Mouse (Mus musculus) megakaryocyte-erythroid progenitor cell, adult 5-6 weeks (primary cell): Measurements from ENCODE around the gene Heatr5a. TPM values are rescaled to one million over a fixed set of nuclear protein-coding genes. Genes with fewer than 3 reads are reported as not detected.

ENCODE experiments used
- ATAC-seq: replicated peaks from 2 replicates; pipeline ENCODE4 v1.8.0; 2016; ENCODE audit warnings: mild to moderate bottlenecking, inconsistent platforms; ENCODE audit not compliant: severe bottlenecking, poor library complexity, low FRiP score, low TSS enrichment
- total RNA-seq, 2 experiments: library from RNA; stranded (forward) in 1 of 2; stranded (reverse) in 1 of 2; fragments of 200-1000, 215-1000 nt in 1 of 2; fragments of >200 nt in 1 of 2; fragmentation: Nextera tagmentation in 1 of 2; gene quantifications; 2 replicates each; pipeline ENCODE4 v1.2.3; 2014 to 2017

The Heatr5a gene
- total RNA-seq, 2 experiments from 2014 or later: 54.3 to 76.2 TPM

- ATAC-seq: peak; percentile 41
These were observed 115.7 kb downstream of the Heatr5a start for GRCm38 (mm10) chr12:51855453-51855852.

GRCm38 (mm10) chr12:51851617-51852016 is 119.5 kb downstream of the Heatr5a start:
- peak; percentile 50 for ATAC-seq

- peak; percentile 31 for ATAC-seq
These were observed 120.0 kb downstream of the Heatr5a start for GRCm38 (mm10) chr12:51851155-51851554.

- ATAC-seq: no peak
These were observed 120.8 kb downstream of the Heatr5a start for GRCm38 (mm10) chr12:51850339-51850738.

- peak; percentile 67 for ATAC-seq
These were observed 121.2 kb downstream of the Heatr5a start for GRCm38 (mm10) chr12:51849902-51850301.

GRCm38 (mm10) chr12:51847953-51848680 is 123.0 kb downstream of the Heatr5a start:
- no peak for ATAC-seq

GRCm38 (mm10) chr12:51845261-51845660 is 125.9 kb downstream of the Heatr5a start:
- no peak for ATAC-seq

- ATAC-seq: peak; percentile 96
These were observed 126.3 kb downstream of the Heatr5a start for GRCm38 (mm10) chr12:51844771-51845256.

GRCm38 (mm10) chr12:51843576-51844520 is 127.3 kb downstream of the Heatr5a start:
- no peak for ATAC-seq

GRCm38 (mm10) chr12:51842081-51842864 is 128.8 kb downstream of the Heatr5a start:
- ATAC-seq: peak; percentile 63

- no peak for ATAC-seq
These were observed 131.3 kb downstream of the Heatr5a start for GRCm38 (mm10) chr12:51839856-51840255.

- ATAC-seq: 0 out of 2 replicates have a peak, but pooled peaks have one; percentile 32
These were observed 135.9 kb downstream of the Heatr5a start for GRCm38 (mm10) chr12:51835219-51835618.

- no peak for ATAC-seq
These were observed 139.2 kb downstream of the Heatr5a start for GRCm38 (mm10) chr12:51831931-51832330.

GRCm38 (mm10) chr12:51831296-51831695 is 139.8 kb downstream of the Heatr5a start:
- ATAC-seq: no peak

GRCm38 (mm10) chr12:51830671-51831070 is 140.4 kb downstream of the Heatr5a start:
- ATAC-seq: no peak

GRCm38 (mm10) chr12:51830077-51830402 is 141.1 kb downstream of the Heatr5a start:
- ATAC-seq: peak; percentile 36

- peak; percentile 84 for ATAC-seq
These were observed 141.6 kb downstream of the Heatr5a start, which contains the start of gene Hectd1 for GRCm38 (mm10) chr12:51829290-51830076. Gene Hectd1 (minus strand): TSS chr12:51829536.

- ATAC-seq: peak; percentile 21
These were observed 142.3 kb downstream of the Heatr5a start for GRCm38 (mm10) chr12:51828716-51829289.
